Mouse (Mus musculus) lung, postnatal 25 days (tissue): ENCODE results near the gene Gpr135.
A peak's percentile ranks its signal among the peaks of the same experiment; 100 is the strongest.

Experiments used
- DNase-seq: peaks from one replicate; pipeline ENCODE4 v3.0.0; 2022; ENCODE audit warnings: low spot score

Gpr135 gene

GRCm38 (mm10) chr12:72070327-72071269, at the start of gene Gpr135:
Gene Gpr135, minus strand, starts transcription at chr12:72071125.
- peak; percentile 76 for DNase-seq

- DNase-seq, result no peak
Measured at GRCm38 (mm10) chr12:72115686-72116345, 44.9 kb upstream of the Gpr135 start.

- peak; percentile 2 for DNase-seq
Measured at GRCm38 (mm10) chr12:72115126-72115525, 44.2 kb upstream of the Gpr135 start.

GRCm38 (mm10) chr12:72104525-72105281, 33.8 kb upstream of the Gpr135 start:
- DNase-seq, result peak; percentile 77

GRCm38 (mm10) chr12:72104027-72104426, 33.1 kb upstream of the Gpr135 start:
- no peak for DNase-seq

- DNase-seq, result no peak
Measured at GRCm38 (mm10) chr12:72102776-72103175, 31.9 kb upstream of the Gpr135 start.

- no peak for DNase-seq
Measured at GRCm38 (mm10) chr12:72096966-72097365, 26.0 kb upstream of the Gpr135 start.

GRCm38 (mm10) chr12:72089802-72090201, 18.9 kb upstream of the Gpr135 start:
- no peak for DNase-seq

- no peak for DNase-seq
Measured at GRCm38 (mm10) chr12:72086166-72086825, 15.4 kb upstream of the Gpr135 start.

- DNase-seq, result peak; percentile 100
Measured at GRCm38 (mm10) chr12:72085329-72086165, 14.6 kb upstream of the Gpr135 start, which contains the start of the genes L3hypdh and Jkamp. Gene L3hypdh, minus strand, starts transcription at chr12:72085439. Gene Jkamp, plus strand, starts transcription at chr12:72085589.

GRCm38 (mm10) chr12:72085024-72085328, 14.1 kb upstream of the Gpr135 start:
- no peak for DNase-seq

- no peak for DNase-seq
Measured at GRCm38 (mm10) chr12:72084261-72085023, 13.5 kb upstream of the Gpr135 start.

- no peak for DNase-seq
Measured at GRCm38 (mm10) chr12:72083265-72083664, 12.3 kb upstream of the Gpr135 start.

- no peak for DNase-seq
Measured at GRCm38 (mm10) chr12:72082370-72082769, 11.4 kb upstream of the Gpr135 start.

- DNase-seq, result no peak
Measured at GRCm38 (mm10) chr12:72081961-72082360, 11.0 kb upstream of the Gpr135 start.

- no peak for DNase-seq
Measured at GRCm38 (mm10) chr12:72078248-72078647, 7.3 kb upstream of the Gpr135 start.

GRCm38 (mm10) chr12:72069626-72070326, 1.1 kb downstream of the Gpr135 start:
- no peak for DNase-seq

- no peak for DNase-seq
Measured at GRCm38 (mm10) chr12:72057780-72058179, 13.1 kb downstream of the Gpr135 start.

GRCm38 (mm10) chr12:72053851-72054250, 17.1 kb downstream of the Gpr135 start:
- DNase-seq, result no peak

GRCm38 (mm10) chr12:72053303-72053702, 17.6 kb downstream of the Gpr135 start:
- DNase-seq, result peak; percentile 31
